Comparison of ENCODE assay signal across 26 mouse cellular contexts in genomic region chr8:104731451-104731850, GRCm38 (mm10). TPM values are rescaled to one million over a fixed set of nuclear protein-coding genes. Genes with fewer than 3 reads are reported as not detected.
"Had no signal": no experiment of that assay in that cellular context is flagged by ENCODE, and none has a peak within 500 bp of the region (broad histone marks: within the 10 kb centered on the region; RNA-seq: fewer than 3 reads in every experiment).

No protein-coding gene starts in this region.

- H3K9me3 ChIP-seq: intestine, embryonic 15.5 days; limb, embryonic 10.5 days; limb, embryonic 13.5 days; liver, embryonic 15.5 days; stomach, embryonic 15.5 days had no signal

- DNase-seq: liver; lung, adult 2 months; lung, postnatal 14 days; lung, postnatal 4 days; midbrain, embryonic 14.5 days; right cerebral cortex, postnatal 4 days; spleen, adult 18-20 months; thymus, adult 18-20 months; thymus, postnatal 36 days had no signal

- H3K4me1 ChIP-seq: intestine, embryonic 15.5 days; limb, embryonic 10.5 days; limb, embryonic 13.5 days; liver, embryonic 15.5 days; stomach, embryonic 15.5 days had no signal

- H3K4me2 ChIP-seq: intestine, embryonic 15.5 days; limb, embryonic 13.5 days; liver, embryonic 15.5 days; midbrain, embryonic 11.5 days; stomach, embryonic 15.5 days had no signal

- H3K27ac ChIP-seq: intestine, embryonic 15.5 days; limb, embryonic 10.5 days; limb, embryonic 13.5 days; liver, embryonic 15.5 days; stomach, embryonic 15.5 days had no signal

- H3K27me3 ChIP-seq: intestine, embryonic 15.5 days; limb, embryonic 13.5 days; liver, embryonic 15.5 days; stomach, embryonic 15.5 days had no signal

- H3K36me3 ChIP-seq: intestine, embryonic 15.5 days; limb, embryonic 10.5 days; limb, embryonic 13.5 days; liver, embryonic 15.5 days; stomach, embryonic 15.5 days had no signal

- H3K4me3 ChIP-seq: intestine, embryonic 15.5 days; limb, embryonic 10.5 days; limb, embryonic 13.5 days; liver, embryonic 15.5 days; stomach, embryonic 15.5 days had no signal

- ATAC-seq: hindbrain, embryonic 16.5 days; intestine, embryonic 15.5 days had no signal

- H3K9ac ChIP-seq: intestine, embryonic 15.5 days; limb, embryonic 13.5 days; liver, embryonic 15.5 days; stomach, embryonic 15.5 days had no signal

RNA-seq across cellular contexts. Expression of gene Ces2a, which starts 2.4 kb away (rescaled TPM):
- total RNA-seq: layer of hippocampus, postnatal 25 days; left cerebral cortex, adult 18-20 months; left cerebral cortex, postnatal 25 days; megakaryocyte progenitor cell, adult 5-6 weeks; megakaryocyte-erythroid progenitor cell, adult 5-6 weeks; midbrain, postnatal 0 days had no signal
- polyA plus RNA-seq: hindbrain, embryonic 16.5 days; limb, embryonic 10.5 days; limb, embryonic 13.5 days; lung, embryonic 16.5 days; midbrain, embryonic 11.5 days; midbrain, embryonic 14.5 days; midbrain, postnatal 0 days; neural tube, embryonic 11.5 days; neural tube, embryonic 14.5 days; testis, adult 2 months had no signal
